Mouse (Mus musculus) kidney, postnatal 4 days (tissue): Measurements from ENCODE around the gene Cacna1i.

Source experiments
- DNase-seq, 2 experiments: peaks; one replicate each; pipeline ENCODE4 v3.0.0; 2021; ENCODE audit warnings: mixed read lengths in 2 of 2

The Cacna1i gene

DNA sequence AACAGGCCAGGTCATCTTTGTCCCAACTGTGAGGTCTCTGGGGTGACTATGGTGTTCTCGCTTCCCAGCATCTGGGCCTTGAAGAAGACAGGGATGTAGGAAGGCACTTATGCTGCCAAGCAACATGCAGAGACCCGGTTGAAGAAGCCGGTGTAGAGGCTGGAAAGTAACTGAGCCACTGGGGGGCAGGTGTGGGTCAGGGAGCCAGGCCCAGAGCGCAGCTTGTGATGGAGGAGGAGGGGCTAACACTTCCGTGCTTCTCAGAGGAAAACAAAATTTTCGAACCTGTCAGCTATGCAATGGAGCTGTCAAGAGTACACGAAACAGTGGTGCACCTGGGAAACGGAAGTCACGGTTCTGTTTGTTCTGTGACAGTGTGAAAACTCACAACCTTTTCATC, 9.9 kb upstream of the Cacna1i start:
- no peak for DNase-seq

DNA sequence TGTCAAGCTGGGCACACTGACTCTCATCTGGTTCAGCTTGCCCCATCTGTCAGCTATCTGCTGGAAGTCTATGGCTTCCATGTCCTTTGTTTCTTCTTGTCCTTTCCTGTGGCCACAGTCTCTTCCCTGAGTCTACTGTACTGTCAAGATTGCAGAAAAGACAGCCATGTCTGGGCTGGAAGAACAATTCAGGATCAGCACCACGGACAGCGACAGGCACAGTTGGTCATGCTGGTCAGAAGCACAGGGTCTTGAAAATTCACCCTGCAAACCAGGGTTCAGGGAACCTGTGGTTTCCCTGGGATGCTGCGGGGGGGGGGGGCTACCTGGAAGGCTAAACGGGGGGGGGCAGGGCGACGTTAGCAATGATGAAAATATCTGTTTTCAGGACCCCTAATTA, 9.4 kb upstream of the Cacna1i start:
- peak; percentile 91 to 93 for DNase-seq

DNA sequence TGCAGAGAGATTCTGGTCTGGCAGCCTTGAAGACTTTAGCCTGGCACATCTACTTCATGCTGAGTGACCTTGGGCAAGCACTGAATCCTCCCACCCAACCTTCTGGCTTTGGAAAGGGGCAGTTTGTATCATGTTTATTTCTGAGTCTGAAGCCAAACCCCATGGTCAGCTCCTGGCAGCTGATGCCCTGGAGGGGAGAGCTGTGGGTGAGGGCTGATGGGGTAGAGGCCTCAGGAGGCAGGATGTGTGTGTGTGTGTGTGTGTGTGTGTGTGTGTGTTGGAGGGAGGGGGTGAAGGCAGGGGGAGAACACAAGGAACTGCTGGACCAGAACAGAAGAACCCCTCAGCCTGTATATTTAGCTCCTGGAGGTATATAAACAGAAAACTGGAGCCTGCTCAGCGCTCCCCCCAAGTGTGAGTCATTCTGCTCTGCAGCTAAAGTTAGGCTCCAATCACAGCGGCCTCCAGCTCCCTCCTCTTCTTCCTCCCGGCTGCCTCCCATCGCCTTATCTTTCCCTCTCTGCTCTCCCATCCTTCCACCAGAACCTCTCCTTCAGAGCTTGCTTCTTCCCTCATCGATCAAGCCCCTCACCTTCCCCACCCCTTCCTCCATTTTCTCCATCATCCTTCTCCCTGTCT, 8.8 kb upstream of the Cacna1i start:
- DNase-seq = no peak

DNA sequence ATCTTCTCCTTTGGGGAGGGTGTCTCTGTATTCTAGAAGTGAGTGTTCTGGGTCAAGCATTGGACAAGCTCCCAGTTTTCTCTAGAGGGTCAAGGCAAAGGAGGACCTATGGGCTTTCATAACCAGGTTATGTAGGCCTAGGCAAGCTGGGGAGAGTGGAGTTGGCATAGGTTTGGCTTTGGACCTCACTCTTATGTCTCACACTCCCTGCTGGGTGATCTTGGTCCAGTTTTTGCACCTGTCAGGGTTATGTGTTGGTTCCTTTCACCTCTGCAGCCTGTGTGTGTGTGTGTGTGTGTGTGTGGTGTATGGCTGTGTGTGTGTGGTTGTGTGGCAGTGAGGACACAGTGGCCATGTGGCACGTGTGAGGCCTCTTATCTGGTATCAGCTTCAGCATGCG, 8.0 kb upstream of the Cacna1i start:
- DNase-seq = no peak

DNA sequence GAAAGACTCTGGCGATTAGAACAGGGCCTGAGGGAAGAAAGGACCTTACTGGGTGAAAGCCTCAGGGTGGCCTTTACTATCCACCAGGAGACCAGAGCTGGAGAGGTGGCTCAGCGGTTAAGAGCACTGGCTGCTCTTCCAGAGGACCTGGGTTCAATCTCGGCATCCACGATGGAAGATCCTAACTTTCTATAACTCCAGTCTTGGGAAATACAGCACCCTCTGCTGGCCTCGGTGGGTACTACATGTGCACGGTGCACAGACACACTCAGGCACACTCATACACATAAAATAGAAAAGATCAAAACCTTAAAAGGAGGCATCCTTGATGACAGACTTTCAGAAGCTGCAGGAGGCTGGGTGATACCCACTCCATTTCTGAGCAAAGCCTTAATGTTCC, 6.4 kb upstream of the Cacna1i start:
- DNase-seq = peak; percentile 60 to 66

DNA sequence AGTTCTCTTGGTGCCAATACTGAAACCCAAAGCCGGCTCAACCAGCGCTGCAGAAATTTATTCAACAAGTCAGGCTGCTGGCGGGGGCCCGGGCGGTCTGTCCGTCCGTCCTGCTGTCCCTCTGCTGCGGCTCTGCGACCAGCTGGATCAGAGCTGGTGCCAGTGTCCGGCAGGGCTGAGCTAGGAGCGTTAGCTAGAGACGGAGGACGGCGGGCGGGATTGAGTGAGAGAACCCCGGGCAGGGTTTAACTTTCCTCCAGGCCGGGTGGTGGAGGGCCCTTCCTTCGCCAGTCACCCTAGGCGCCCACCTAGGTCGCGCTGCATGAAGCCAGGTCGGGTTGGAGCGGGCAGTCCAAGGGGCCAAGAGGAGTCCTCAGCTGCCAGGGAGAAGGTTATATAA, 998 bp downstream of the Cacna1i start:
- peak; percentile 14 to 17 for DNase-seq

DNA sequence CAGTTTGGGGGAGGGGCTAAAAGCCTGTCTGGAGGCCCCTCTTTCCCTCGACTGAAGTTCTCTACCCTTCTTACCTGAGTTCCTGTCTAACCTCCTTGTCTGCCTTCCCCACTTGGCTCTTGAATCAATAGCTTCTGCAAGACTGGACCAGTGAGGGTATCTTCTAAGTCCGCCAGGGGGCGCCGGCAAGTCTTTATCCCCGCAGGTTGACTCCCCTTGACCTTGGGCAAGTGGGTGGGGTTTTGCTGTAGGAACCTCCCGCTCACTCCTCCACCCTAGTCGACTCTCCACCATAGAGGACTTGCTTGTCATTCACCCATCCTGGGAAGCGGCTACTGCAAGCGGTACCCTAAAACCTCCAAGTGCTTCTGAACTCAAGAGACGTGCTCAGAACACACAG, 2.4 kb downstream of the Cacna1i start:
- DNase-seq = peak; percentile 80 to 83

DNA sequence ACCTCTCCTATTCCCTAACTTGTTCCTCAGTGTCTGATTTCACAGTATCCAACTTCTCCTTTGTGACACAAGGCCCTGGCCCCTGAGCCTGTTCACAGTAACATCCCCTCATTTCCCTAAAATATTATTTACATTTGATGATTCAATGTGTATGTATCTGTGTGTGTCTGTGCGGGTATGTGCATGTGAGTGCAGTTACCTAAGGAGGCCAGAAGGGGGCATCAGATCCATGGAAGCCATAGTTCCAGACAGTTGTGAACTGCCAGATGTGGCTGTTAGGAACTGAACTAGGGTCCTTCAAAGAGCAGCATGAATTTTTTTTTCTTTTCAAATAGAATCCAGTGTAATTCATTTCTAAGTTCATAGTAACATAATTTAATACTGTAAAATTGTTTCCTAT, 10.1 kb downstream of the Cacna1i start:
- no peak for DNase-seq

DNA sequence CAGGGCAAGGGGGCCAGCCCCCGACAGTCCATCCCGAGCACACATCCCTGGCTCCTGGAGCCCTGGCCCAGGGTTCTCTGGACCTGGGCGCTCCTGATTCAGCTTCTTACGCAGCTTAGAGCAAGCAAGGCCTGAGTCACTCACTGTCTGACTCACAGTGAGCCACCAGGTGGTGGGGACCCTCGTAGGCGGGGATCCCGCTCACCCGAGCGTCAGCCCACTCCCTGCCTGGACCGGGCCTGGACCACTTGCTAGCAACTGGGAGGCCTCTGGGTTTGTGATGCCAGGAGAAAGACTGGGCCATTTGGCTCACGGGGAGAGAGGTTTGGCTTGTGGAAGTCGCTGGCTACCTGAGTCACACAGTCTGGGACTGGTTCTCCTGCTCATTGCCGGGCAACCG, 16.7 kb downstream of the Cacna1i start:
- no peak for DNase-seq

DNA sequence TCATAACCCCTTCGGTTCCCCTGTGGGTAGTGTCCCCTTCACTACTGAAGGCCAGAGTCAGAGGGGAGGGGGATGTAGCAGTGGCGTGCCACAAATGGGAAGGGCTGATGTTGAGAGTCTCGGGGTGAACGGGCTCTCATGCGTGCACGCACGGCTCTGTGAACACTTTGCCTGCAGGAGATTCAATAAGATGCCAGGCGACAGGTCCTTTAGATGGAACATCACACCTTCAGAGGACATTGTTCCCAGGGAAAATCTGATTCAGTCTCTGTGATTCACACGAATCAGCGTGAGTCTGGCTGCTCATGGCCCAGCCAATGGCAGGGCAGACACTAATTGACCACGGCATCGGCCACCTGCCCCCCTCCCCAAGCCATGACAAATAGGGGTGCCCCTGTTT, 17.1 kb downstream of the Cacna1i start:
- no peak for DNase-seq

DNA sequence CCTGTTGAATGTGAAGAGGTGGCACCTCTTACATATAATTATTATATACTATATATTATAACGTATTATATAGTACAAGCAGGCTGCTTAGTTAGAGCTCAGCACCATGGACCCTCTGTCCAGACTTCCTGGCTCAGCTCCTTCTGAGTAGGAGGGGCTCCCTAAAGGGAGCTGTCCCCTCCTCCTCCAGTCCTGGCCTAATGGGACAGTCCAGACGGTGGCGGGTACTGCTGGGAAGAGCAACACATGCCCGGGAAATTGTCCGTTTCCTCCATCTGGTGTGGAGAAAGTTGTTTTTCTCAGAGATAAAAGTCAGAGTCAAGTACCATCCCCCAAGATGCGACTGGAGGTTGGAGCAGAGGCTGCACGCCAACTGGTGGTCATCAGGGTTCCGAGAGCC, 19.1 kb downstream of the Cacna1i start:
- peak in 1 of 2 experiments; percentile 7 for DNase-seq

DNA sequence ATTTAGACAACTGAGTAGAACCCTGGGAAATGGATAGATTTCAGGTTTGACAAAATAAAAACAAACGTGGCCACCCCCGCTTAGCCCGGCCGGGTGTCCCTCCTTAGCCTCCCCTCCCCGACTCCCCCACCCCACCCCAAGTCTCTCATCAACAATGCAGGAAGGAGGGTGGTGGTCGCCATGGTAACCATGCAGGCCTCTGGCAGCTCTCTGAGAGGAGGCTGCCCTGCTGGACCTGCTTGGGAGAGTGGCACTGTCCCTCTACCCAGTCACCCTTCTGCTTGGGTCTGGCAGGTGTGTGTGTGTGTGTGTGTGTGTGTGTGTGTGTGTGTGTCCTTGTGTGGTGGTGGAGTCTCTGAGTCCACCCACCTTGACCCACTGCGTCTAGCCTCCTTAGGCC, 27.7 kb downstream of the Cacna1i start:
- DNase-seq = peak in 1 of 2 experiments; percentile 33

DNA sequence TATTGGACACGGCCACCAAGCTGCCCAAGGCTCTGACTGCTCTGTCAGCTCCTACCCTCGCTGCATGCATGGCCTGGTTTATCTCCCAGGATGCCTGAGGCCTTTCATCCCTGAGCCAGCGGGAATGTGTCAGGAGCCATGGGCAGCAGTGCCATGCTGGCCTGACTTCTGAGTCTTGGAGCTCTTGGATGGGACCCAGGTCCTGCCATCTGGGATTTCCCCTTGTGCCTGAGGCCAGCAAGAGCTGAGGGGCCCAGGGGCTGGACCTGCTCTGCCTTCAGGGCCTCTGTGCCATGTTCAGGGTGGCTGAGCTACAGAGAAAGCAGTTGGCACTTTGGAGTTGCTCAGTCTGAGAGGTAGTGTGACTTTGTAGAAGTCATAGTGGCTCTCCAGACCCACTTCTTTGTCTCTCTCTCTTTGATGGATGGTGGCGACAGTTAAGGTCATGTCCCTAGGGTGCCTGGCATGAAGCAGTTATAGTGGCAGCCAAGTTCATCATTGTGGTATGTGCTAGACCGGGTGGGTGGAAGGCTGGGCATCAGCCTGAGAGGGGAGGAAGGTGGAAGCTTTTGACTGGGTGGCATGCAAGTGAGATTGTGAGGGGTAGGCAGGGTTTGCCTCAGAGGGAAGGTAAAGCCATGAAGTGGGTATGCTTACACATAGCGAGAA, 30.1 kb downstream of the Cacna1i start:
- DNase-seq = no peak

DNA sequence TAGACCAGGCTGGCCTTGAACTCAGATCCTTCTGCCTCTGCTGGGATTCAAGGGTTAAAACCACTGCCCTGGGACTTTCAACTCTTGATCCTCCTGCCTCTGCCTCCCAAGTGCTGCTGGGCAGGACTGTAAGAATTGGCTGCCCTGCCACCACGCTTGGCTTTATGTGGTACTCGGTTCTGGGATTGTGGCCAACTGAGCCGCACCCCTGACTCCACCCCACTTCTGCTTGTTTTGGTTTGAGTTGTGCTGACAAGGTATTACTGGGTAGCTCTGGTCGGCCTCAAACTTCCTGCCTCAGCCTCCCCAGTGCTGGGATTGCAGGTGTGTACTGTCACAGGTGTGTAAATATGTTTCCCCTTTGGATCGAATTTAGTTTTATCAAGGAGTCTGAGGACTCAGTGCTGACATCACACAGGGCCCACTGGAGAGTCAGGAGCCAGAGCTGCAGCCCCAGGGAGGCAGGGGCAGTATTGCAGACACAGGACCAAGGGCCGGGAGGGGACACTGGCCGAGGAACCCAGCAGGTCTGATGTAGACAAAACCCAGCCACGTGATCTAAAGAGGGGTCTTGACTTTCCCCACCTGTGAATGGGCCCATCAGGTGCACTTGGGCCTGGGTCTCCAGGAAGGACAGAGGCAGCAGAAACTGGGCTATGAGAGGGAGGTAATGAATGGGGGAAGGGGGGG, 30.9 kb downstream of the Cacna1i start:
- no peak for DNase-seq

DNA sequence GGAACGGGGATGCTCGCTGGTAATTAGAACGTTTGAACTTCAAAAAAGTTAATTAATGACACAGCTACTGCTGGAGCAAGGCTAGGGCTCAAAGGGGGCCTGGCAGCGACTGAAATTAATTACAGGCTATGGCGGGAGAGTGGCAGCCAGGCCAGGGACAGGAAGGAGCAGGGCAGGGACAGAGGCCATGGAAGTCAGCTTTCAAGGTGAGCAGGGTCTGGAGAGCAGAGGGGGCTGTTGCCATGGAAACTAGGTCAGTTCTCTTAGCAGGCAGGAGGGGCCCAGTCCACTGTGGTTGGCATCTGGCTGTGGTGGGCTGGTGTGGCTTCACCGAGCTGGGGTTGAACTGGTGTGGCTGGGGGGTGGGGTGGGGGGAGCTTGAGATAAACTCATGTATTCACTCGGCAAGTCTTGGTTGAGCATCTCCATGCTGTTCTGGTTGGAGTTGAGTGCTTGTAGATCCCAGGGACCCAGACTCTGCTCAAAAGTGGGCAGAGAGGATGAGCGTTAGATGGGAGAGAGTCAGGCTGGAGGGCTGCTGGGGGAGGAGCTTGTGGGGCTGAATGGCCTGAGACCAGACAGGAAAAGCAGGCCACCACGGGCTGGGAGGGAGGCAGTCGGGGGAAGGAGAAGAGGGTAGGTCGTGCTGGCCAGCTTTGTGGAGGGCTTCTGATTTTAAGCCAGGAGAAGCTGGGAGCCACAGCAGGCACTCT, 31.7 kb downstream of the Cacna1i start:
- peak; percentile 28 to 38 for DNase-seq

DNA sequence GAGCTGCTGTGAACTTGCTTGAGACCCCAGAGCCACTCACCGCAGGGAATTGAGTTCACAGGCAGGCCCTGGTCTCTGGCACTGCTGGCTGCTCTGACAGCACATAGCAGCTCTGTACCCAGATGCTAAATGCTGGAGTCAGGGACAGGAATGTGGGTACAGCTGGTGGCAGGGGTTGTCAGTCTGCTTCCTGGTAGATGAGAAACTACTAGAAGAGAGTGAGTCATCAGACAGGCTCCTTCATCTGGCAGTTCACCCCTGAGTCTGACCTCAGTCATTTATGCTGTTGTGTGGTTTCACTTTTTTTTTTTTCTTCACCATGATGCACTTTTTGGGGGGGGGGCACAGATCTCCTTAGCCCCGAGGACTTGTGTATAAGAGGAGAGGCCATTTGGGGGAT, 32.3 kb downstream of the Cacna1i start:
- DNase-seq = no peak

DNA sequence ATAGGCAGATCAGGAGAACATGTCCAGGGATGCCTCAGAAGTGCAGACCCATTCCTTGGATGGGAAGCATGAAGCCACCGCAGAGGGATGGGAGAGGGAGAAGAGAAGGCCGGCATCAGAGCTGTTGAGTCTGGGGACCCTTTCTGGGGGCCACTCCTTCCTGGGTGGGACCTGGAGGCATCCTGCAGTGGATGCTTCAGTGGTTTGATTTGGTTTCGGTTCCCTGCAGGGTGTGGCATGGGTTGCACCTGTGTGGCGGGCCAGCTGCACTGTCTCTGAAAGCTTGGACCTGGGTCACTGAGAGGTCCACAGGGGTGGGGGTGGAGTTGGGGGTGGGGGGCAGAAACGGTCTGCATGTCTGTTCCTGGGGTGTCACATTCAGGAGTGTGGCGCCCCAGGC, 32.9 kb downstream of the Cacna1i start:
- DNase-seq = no peak

DNA sequence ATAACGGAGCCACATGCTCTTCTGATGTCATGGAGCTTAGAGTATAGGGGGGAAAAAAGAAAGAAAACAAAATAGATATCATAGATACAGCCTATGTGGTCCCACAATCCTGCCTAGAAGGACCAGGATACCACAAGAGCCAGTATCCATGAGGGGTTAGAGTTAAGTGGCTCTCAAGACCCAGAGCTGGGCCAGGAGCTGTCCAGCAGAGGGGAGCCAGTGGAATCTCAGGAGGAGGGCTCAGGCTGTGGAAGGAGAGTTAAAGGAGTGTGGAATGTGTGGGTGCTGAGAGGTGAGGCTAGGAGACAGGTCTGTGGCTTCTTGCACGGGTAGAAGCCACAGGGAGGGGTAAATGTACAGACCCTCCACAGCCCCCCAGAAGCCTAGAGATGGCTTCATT, 38.2 kb downstream of the Cacna1i start:
- DNase-seq = no peak

DNA sequence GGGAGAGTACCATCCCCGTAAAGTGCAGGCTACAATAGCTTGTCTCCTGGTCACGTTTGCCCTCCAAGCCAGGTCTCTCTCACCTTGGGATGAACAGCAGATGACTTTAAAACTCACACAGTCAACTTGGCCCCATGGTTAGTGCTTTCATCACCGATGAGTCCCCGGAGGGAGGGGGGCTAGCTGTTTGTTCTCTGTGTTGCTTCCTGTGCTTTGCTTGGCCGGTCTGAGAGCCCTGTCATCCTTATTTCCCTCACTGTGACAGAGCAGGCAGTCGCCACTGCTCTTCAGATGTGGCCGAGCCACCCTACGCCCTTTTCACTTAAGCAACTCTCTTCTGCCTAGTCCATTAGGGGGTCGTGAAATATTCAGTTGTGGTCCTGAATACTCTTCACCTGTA, 38.7 kb downstream of the Cacna1i start:
- no peak for DNase-seq

DNA sequence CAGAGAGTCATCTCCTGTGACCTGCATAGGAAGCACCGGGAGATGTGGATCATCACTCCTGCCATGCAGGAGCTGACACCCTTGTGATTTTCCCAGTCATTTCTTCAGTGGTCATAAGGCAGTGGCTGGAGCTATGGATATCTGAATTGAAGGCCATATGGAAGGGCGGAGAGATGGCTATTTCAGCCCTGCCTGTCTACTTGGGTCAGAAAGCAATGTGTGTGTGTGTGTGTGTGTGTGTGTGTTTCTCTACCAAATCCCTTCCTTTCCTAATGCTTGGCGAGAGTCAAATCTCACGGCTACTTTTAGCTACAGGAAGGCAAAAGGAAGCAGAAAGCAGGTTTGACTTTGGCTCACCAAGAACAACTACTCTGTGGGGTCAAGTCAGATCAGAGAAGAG, 39.9 kb downstream of the Cacna1i start:
- DNase-seq = no peak

DNA sequence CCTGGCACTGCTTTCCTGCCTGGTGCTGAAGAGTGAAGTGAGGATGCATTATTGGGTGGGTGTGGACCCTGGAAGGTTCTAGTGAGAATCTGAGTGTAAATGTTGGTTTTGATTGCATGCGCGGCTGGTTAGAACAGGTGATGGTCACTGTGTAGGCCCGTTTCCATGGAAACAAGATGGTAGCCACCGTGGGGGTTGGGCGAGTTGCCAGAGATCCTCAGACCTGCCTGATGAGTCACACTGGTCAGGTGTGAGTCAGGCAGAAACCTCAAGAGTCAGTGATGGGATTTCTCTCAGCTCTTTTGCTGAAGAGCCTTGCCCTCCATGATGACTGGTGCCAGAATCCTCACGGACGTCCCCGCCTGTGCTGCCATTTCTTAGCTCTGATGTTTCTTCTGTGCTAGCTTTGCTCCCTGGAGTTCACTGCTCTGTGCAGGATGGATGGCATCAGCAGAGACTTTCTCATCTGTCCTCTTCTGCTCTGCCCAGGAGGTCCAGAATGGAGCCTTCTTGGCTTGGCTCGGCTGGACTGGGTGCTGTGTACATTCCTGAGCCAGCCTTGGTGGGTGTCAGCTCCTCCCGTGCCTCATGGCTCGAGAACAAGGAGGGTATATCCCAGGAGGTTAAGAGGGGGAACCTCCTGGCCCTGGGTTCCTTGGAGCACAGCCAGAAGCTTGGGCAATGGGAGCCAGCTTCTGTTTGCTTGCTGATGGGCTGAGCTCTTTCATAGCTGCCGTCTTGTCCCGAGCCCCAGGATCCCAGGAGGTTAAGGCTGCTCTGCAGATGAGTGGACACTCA, 40.9 kb downstream of the Cacna1i start:
- DNase-seq = no peak

DNA sequence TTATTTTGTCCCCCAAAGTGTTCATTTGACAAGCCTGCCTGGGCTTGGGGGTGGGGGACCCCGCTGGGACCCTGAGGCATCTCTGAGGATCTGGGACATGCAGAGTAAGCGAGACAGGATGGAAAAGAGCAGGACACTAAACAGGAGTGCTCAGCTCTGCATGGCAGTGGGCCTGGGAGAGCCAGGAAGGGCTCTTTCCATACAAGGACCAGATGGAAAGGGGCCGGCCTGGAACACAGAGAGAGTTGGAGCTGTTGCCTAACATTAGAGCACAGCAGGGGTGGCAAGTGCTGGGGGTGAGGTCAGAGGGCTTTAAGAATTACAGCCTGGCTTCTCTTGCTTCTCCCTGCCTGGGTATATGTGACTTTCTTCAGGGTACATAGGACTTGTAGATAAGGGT, 43.2 kb downstream of the Cacna1i start:
- DNase-seq = no peak

DNA sequence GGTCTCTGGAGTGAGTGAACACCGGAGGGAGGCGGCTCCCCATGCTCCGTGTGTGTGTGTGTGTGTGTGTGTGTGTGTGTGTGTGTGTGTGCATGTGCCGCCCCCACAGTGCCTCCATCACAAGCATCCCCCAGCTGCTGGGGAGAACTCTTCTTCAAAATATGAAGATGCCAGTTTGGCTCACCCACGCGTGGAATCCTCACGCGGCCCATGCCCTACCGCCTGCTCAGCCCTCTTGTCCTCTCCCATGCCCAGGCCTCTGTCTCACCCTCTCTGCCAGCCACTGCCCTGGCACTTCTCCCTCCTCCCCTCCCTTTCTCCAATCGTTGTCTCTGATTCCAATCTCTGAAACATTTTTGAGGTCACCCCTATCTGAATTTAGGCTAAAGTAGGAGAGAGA, 47.7 kb downstream of the Cacna1i start:
- no peak for DNase-seq
